Comparison of ENCODE assay signal across 8 mouse cellular contexts in the genomic region with DNA sequence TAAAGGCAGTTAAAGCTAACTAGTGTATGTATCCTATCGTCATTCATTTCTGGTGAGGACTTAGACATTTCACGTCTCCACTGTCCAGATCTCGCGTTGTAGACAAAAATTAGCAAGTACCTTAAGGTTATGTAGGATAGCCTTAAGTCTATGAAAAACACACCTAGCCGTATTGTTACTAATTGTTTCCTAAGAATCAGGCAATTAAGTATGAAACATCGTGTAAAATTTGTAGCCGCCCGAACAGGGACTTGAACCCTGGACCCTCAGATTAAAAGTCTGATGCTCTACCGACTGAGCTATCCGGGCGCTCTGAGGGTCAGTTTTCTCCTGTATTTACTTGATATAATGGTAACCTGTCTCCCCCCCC. TPM values are rescaled to one million over a fixed set of nuclear protein-coding genes. Genes with fewer than 3 reads are reported as not detected.
A peak's percentile ranks its signal among the peaks of the same experiment; 100 is the strongest.
DNase-seq lines count a peak whose midpoint lies in the region; ATAC-seq lines count a peak whose summit lies in the region.

No protein-coding gene starts in this region.

- no peaks in the 10 kb centered on the region for H3K9me3 ChIP-seq in embryonic facial prominence, embryonic 15.5 days (replicated peaks)
- no peaks in the 10 kb centered on the region for H3K9me3 ChIP-seq in lung, embryonic 16.5 days (ENCODE audit: control insufficient read depth, low read length)

- intact Hi-C loops in heart, postnatal 10 days (cut with DNase I): loop anchor here (10.0 kb wide), 1 partner anchor 571 kb away; no protein-coding TSS in a partner anchor

- ATAC-seq in embryonic facial prominence, embryonic 15.5 days (ENCODE audit: insufficient number of reproducible peaks, low FRiP score, low TSS enrichment, low read depth): peak; percentile 73
- ATAC-seq in lung, embryonic 16.5 days (ENCODE audit: low read depth): peak; percentile 68

- peak; percentile 58 to 90 for DNase-seq in adrenal gland, adult (ENCODE audit: inconsistent age in 2 of 2, low spot score in 1 of 2)
- no peak for DNase-seq in adrenal gland, adult 8-10 months
- peak; percentile 48 for DNase-seq in adrenal gland, postnatal 25 days
- peak; percentile 57 to 65 for DNase-seq in heart, postnatal 10 days
- DNase-seq in kidney, postnatal 4 days: peak; percentile 61 to 72
- DNase-seq in right cerebral cortex, adult 2 months (ENCODE audit: low spot score in 2 of 2): peak; percentile 58 to 74

- H3K9ac ChIP-seq in embryonic facial prominence, embryonic 15.5 days: no peak overlapping the region
- peak overlapping the region; percentile 31; the same call in 1 of the 2 replicates for H3K9ac ChIP-seq in lung, embryonic 16.5 days (ENCODE audit: low read length)

- H3K4me2 ChIP-seq in embryonic facial prominence, embryonic 15.5 days (replicated peaks): peak overlapping the region; percentile 57
- H3K4me2 ChIP-seq in lung, embryonic 16.5 days (ENCODE audit: low read depth, low read length): peak overlapping the region; percentile 60

- H3K4me3 ChIP-seq in embryonic facial prominence, embryonic 15.5 days (replicated peaks): peak overlapping the region; percentile 61
- H3K4me3 ChIP-seq in lung, embryonic 16.5 days (ENCODE audit: low read length): peak overlapping the region; percentile 72

- 2% methylated on average over 11 of the region's 11 CpGs for WGBS in embryonic facial prominence, embryonic 15.5 days
- WGBS in lung, embryonic 16.5 days: 3% methylated on average over 11 of the region's 11 CpGs

- H3K27ac ChIP-seq in embryonic facial prominence, embryonic 15.5 days (replicated peaks): peak overlapping the region; percentile 83
- peak overlapping the region; percentile 44 for H3K27ac ChIP-seq in lung, embryonic 16.5 days (ENCODE audit: low read length)

- H3K27me3 ChIP-seq in embryonic facial prominence, embryonic 15.5 days: no peaks in the 10 kb centered on the region
- H3K27me3 ChIP-seq in lung, embryonic 16.5 days (ENCODE audit: control insufficient read depth, insufficient read depth, low read depth, low read length): no peaks in the 10 kb centered on the region

- no peaks in the 10 kb centered on the region for H3K36me3 ChIP-seq in embryonic facial prominence, embryonic 15.5 days
- no peaks in the 10 kb centered on the region for H3K36me3 ChIP-seq in lung, embryonic 16.5 days (ENCODE audit: control insufficient read depth, insufficient read depth, low read length)

- H3K4me1 ChIP-seq in embryonic facial prominence, embryonic 15.5 days: peaks cover 8% of the 10 kb centered on the region; the same call in 1 of the 2 replicates
- H3K4me1 ChIP-seq in lung, embryonic 16.5 days (replicated peaks; ENCODE audit: control insufficient read depth, insufficient read depth, low read length): peaks cover 8% of the 10 kb centered on the region; the same call in 1 of the 2 replicates

RNA-seq across cellular contexts. Expression of gene Mdm4, which starts 3.7 kb away (rescaled TPM):
- total RNA-seq in adrenal gland, adult 8-10 months (2022): 100 to 1,000 TPM in 2 of 4 experiments, 10 to 100 TPM in 2; 58.6 to 172 (median 91.8) TPM
- total RNA-seq in adrenal gland, postnatal 25 days (2021): 91.6 and 115 TPM in 2 replicates
- polyA plus RNA-seq in embryonic facial prominence, embryonic 15.5 days (2015; fragmentation: Nextera tagmentation; extraction: Ambion mirVana): 33.5 and 42.3 TPM in 2 replicates
- total RNA-seq in heart, postnatal 10 days (2021): 10 to 100 TPM; 48.9 to 49.0 TPM
- polyA plus RNA-seq in lung, embryonic 16.5 days (2015; fragmentation: Nextera tagmentation; extraction: Ambion mirVana): 33.3 and 33.4 TPM in 2 replicates

RNA-seq across cellular contexts. Expression of gene Pik3c2b, which starts 11.4 kb away (rescaled TPM):
- 10 to 100 TPM in 2 of 4 experiments, 1 to 10 TPM in 2; 6.1 to 12.5 (median 8.5) TPM for total RNA-seq in adrenal gland, adult 8-10 months (2022)
- 7.9 and 8.3 TPM in 2 replicates for total RNA-seq in adrenal gland, postnatal 25 days (2021)
- polyA plus RNA-seq in embryonic facial prominence, embryonic 15.5 days (2015; fragmentation: Nextera tagmentation; extraction: Ambion mirVana): 6.2 and 8.1 TPM in 2 replicates
- 10 to 100 TPM; 26.1 to 36.5 TPM for total RNA-seq in heart, postnatal 10 days (2021)
- 5.3 and 6.2 TPM in 2 replicates for polyA plus RNA-seq in lung, embryonic 16.5 days (2015; fragmentation: Nextera tagmentation; extraction: Ambion mirVana)
